Mouse (Mus musculus): Measurements from ENCODE around the gene Cntn1.

Gene Cntn1

DNA sequence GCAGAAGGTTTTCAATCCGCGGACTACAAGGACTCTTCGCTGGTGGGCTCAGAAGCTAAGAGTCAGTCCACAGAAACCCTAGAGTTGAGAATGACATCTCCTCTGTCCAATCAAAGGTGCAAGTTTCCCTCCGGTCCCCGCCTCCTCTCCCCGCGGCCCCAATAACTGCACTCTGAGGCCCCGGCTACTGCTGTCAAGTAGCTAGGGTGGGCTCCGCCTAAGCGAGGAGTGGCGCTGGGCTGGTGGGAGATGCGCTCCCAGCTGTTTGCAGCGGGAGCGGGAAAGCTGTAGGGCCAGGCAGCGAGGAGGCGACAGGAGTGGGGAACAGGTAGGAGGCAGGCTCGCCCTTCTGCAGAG is at the start of gene Cntn1:
Cntn1 (plus strand) TSS at position 170 of the 357 bp plus-strand sequence.
- DNase-seq (ENCODE audit: low spot score in 2 of 2): peak; percentile 78 to 90

DNA sequence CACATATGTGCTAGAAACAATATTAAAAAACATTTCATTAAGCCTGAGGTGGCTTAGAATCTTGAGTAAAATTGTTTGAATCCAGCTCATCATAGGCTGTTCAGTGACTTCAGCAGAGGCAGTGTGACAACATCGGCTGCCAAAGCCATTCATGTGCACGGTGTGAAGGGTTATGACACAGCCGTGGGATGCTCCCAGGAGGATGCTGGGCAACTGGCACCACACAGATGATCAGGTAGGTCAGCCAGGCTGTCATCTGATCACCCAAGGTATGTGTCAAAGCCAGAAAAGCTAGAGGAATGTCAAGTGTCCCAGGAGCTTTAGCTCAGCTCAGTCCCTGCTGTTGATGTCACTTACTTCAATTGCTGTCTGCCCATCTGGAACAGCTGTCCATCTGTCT is 49.5 kb upstream of the Cntn1 start:
- DNase-seq (ENCODE audit: low spot score in 2 of 2): peak in 1 of 2 experiments; percentile 16

DNA sequence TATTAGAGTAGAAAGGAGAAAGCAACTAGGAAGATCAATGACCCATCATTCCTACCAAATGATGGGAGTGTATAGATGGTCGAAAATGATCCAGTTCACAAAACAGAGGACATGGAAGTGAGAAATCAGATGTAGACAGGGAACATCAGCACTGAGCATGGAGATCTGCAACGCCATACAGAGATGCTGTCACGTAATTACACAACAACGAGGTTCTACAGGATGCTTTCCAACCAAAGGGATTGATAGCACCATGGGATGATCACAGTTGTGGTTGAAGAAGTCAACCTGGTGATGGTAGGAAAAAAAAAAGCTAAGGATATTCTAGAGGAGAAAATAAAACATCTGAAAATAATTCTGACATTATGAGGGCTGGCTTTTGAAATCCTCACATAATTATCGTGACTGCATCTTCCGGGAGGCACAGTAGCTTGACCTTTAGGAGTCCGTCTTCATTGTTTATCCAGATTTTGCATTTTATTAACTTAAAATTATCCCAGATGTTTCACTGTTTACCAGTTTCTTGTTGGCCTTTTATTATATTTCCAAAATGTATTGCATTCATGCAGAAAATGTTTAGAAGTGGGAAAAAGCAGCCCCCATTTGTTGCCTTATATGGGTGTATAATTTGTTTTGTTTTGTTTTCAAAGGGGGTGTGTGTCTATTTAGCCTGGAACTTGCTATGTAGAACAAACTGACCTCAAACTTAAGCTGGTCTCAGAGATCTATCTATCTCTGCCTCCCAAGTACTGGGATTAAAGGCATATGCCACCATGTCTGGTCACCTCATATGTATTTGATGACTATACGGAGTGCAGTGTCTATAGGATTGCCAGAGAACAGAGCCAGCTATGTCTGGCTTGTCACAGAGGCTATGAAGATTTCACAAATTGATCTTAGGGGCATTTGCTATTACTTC is 38.5 kb upstream of the Cntn1 start:
- no peak for DNase-seq (ENCODE audit: low spot score in 2 of 2)

DNA sequence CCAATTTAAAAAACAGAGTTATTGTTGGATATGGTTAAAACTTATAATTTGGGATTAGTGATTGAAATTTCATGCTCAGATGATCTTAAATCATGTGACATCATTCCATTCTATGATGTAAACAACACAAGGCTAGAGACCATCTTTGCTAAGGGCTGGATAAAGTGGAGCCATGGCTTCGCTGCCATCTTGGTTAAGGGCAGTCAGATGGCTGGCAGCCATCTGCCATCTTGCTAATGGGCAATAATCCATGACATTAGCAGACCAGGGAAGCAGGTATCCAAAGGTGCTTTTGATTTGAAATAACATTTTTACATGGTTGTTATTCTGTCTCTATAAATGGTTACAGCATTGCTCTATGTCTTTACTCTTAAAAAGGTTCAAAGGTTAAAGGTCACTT is 16.9 kb upstream of the Cntn1 start:
- DNase-seq (ENCODE audit: low spot score in 2 of 2): no peak

DNA sequence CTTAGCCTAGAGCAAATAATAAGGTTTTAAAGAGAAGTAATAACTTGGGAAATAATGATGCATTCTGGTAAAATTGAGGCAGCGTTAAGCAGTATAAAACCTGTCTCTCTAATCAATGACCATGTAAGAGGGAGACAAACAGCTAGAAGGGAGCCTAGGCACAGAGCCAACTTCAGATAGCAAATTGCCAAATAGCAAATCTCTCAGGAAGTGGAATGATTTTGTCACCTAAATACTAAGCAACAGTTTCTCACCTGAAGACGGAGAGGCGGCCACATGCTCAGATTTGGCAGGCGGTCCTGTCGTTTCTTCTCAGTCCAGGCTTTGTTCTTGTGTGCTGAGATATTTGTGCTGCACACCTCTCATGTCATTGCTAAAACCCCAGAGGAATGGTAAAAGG is 8.4 kb upstream of the Cntn1 start:
- DNase-seq (ENCODE audit: low spot score in 2 of 2): no peak

DNA sequence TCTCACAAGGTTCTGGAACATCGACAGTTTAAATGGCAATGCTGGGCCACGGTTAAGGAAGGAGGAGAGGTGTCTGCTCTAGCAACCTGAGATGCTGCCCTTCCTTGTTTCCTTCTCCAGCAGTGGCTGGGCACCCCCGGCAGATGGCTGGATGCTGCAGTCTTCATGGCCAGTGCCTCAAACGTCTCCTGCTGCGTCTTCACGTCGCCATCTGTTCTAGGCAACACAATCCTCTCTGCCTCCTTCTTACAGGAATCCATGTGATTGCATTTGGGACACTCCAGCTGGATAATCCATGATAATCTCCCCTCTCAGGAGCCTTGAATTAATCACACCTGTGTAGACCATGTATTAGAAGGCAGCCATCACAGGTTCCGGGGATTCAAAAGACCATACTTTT is 4.9 kb upstream of the Cntn1 start:
- peak in 1 of 2 experiments; percentile 38 for DNase-seq (ENCODE audit: low spot score in 2 of 2)

DNA sequence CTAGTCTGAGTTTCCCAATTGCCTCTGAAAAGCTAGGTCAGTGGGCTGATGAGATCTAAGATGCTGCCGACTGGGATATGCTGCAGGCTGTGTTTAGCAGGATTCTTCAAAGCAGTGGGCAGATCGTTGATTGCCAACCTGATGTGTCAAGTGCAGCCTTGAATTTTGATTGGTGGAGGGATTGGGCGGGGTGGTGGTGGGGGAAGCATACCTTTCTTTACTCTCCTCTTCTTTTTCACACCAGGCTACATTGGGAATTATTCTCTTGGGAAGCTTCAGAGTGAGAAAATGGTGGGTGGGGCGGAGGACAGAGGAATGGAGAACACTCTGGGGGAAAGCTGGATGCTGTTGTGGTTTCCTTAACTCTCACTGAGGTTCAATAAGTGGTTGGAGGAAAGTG is 2.9 kb upstream of the Cntn1 start:
- no peak for DNase-seq (ENCODE audit: low spot score in 2 of 2)

DNA sequence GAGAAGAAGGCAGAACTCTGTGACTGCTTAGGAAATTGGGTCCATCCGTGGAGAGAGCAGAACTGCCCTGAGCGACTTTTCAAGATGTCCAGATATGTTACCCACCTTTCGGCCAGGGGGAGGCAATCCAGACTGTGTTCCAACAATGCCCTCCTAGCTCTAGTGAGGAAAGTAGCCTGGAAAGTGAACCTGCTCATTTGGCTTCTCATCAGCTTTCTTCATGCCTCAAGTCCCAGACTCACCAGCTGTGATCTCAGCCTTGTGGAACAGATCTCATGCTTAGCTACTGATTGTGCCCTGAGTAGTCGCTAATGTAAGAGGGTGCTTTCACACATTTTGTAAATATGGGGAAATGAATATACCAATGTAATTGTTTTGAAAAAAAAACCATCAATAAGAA is 2.4 kb upstream of the Cntn1 start:
- no peak for DNase-seq (ENCODE audit: low spot score in 2 of 2)

DNA sequence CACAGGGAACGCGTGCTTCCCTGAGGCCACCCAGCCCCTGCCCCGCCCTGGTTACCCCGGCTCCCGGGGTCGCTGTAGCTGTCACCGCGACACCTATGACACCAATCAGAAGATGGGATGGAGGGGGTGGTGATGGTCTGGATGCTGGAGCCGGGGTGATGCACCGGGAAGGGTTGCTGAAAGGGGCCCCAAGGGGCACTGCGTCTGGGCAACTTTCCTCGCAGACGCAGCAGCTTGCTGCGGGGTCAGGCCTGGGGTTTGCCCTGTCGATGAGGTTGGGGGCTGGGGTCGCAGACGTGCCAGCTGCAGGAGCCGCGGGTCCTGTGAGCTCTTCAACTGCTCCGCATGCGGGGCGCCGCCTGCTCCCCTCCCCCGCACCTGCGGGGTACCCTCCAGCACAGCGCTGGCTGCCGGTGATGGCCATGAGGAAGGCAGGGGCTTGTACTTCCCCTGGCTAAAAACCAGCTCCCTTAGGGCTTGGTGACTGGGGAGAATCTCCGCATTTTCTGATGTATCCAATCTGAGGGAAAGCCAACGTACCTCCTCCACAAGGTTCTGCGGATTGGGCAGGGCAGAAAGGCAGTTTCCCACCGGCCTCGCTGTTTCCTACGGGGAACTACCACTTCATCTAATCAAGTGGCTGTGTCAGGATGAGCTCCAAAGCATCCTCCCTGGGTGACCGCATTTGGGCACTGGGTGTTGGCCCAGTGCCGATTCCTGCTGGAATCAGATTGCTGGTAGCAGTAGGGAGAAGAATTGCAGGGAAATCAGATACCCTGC is 578 bp downstream of the Cntn1 start:
- DNase-seq (ENCODE audit: low spot score in 2 of 2): peak; percentile 34 to 70

DNA sequence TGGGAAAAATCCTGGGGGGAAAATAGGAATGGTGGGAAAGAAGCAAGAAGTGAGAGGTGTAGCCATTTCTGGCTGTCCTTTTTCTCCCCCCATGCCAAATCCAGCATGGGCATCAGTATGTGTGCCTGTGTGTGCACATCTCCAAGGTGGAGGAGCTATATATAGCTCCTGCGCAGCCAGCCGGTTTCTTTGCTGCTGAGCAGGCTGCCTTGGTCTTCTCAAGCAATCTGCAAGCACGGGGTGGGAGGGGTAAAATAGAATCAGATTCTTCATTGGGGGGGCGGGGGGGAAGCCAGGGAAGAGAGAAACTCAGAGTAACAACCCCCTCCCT is 1.1 kb downstream of the Cntn1 start:
- DNase-seq (ENCODE audit: low spot score in 2 of 2): peak in 1 of 2 experiments; percentile 27

DNA sequence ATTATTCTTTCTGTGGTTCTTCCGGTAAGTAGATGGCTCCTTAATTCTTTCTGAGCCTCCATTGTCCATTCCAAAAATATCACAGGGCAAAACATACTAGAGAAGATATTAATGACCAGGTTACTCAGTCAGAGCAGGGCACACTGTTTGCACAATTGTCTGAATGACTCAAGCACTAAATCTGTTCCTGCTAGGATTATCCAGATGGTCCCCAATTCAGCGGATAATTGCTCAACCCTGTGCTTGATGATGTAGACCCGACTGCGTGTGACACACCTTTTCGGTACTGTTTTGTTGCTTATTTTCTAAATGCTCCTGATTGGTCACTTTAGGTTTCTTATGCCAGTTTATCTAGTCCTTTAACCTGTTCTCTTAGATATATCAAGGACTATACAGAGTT is 6.6 kb downstream of the Cntn1 start:
- DNase-seq (ENCODE audit: low spot score in 2 of 2): no peak

DNA sequence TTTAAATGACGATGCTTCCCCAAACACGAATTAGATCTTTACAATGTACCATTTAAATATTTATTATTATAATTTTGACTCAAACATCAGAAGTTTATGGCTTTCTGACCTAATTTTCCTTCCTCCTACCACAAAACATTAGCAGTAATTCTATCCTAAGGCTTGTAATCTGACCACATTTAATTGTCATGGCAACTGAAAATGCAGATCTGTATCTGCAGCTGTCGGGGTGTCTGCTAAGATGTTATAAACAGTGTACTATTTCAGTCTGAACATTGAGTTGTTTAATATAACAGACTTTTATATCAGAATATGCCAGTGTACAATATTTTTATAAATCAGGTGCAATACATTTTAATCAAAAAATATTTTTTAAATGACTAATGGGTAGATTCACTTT is 10.0 kb downstream of the Cntn1 start:
- no peak for DNase-seq (ENCODE audit: low spot score in 2 of 2)

DNA sequence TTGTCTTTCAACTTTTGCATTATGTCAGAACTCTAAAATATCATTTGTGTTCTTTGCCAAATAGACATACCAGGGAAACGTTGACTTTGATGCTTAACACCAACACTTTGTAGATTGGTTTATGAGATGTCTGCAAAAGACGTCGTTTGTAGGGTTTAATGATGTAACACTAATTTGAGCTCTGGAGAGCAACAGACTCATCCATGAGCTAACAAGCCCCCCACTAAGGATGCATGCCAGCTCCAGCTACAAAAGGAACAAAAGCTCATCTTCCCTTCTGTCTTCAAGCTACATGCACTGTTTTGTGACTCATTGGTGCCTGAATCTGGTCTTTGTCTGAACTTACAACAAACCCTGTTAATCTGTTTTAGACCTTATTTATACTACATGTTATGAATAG is 28.5 kb downstream of the Cntn1 start:
- DNase-seq (ENCODE audit: low spot score in 2 of 2): no peak

DNA sequence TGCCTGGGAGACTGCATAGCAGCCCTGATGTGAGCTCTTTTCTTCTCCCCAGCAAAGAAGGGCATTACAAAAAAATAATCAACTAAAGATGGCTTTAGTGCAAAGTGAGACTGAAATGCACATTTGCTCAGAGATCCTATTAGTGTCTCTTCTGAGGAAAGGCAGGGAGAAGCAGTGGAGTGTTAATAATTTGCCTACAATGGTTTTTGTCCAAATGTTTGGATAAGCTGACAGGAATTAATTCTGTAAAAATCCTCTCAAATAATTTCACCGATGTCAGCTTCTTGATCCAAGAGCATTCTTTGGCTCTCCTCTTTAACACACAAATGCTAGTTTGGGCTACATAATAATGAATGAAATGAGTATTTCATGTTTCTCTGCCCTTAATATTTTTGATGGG is 34.9 kb downstream of the Cntn1 start:
- DNase-seq (ENCODE audit: low spot score in 2 of 2): no peak

DNA sequence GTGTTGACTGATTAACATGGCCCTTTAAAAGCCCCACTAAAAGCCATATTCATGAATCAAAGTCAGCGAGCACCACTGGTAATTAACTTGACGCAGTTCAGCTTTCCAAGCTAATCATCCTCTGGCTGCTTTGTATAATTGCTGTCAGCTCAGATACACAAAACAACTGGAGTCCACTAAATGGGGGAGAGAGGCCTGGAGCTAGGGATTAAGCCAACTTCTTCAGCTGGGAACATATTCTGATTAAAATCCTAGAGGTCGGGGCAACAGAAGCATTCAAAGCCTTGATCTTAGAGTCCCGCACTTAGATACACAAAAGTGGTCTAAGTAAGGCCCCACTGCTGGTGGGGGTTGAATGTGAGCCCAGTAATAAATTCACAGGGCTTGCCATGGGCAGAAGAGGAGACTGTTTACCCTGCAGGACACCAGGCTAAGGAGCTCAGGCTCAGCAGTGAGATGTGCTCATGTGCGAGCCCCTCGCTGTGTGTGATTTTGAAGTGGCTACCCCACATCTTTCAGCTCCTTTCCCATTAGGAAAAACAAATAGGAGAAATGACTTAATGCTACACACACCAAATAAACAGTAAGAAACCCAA is 36.8 kb downstream of the Cntn1 start:
- DNase-seq (ENCODE audit: low spot score in 2 of 2): no peak

DNA sequence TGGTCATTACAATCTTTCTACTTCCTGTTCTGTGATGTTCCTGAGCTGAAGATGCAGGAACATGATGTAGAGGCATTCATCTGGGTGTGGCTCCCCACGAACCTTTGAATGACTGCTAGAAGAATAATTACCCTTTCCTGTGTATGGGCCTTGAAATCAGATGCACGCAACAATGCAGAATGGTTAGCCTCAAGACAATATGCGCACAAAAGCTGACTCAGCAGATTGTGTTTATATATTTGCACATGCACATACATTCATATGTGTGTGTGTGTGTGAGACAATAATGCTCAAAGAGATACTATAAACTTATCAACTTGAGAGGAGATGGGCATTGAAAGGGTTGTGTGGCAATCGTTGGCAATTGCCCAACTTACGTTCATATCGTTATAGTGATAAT is 39.8 kb downstream of the Cntn1 start:
- DNase-seq (ENCODE audit: low spot score in 2 of 2): no peak

DNA sequence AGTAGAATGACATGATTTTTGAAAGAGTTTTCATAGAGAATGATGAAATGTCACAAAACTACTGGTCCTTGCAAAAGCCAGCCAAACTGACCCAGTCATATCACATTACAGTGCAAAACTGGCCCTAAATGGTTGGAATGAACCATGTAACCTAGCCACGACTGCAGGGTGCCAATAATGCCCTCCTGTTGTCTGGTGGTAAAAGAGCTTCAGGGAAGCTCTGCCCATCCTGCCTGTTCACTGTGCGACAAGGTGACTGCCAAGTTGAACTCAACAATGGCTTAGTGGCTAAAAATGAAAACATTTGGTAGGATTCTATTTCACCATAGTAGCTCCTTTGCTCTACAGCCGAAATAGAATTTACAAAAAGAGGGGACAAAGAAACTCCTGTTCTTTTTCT is 41.1 kb downstream of the Cntn1 start:
- no peak for DNase-seq (ENCODE audit: low spot score in 2 of 2)

DNA sequence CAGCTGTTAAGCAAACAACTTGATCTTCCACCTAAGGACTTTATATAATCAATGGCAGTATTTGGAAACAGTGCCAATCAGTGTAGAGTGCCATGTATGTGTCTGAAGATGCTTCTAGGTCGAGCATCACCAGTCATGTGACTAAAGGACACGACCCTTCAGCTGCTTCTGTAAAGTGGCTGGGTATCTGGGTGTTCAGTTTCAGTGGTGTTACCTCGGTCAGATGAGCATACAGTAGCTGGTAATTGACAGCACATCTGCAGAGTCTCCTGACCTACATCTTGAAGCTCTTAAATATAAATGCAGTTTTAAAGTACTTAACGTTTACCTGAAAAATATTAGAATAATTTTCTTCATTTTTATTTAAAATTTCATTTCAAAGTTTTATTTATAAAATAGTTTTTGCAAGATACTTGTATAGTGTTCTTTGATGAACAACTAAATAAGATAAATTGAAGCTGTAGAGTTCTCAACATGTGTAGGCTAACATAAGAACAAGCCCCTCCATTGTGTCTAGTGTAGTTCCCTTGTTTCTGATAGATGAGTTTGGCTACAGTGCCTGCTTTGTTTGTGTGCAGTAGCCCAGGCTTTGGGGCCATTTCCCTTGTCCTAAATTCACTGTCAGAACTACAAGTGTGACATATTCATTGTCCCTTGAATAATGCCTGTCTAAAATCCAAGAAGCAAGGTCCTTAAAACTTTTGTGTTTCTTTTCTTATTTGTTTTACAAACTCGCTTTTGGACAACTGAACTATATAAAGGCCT is 48.6 kb downstream of the Cntn1 start:
- no peak for DNase-seq (ENCODE audit: low spot score in 2 of 2)

DNA sequence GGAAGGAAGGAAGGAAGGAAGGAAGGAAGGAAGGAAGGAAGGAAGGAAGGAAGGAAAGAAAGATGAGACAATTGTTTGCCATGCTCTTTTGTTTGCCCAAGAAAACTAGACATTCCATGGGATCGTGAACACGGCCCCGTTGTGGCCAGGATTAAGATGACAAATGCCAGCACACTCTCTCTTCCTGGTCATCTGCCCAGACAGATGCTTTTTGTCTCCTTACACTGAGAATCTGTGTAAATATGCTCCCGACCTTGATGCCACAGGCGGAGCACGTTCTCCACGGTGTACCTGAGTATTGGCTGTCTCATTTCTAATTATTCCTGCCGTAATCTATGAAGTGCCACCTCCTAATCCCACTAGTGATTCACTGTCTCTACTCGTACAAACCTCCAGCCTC is 51.0 kb downstream of the Cntn1 start:
- DNase-seq (ENCODE audit: low spot score in 2 of 2): no peak

DNA sequence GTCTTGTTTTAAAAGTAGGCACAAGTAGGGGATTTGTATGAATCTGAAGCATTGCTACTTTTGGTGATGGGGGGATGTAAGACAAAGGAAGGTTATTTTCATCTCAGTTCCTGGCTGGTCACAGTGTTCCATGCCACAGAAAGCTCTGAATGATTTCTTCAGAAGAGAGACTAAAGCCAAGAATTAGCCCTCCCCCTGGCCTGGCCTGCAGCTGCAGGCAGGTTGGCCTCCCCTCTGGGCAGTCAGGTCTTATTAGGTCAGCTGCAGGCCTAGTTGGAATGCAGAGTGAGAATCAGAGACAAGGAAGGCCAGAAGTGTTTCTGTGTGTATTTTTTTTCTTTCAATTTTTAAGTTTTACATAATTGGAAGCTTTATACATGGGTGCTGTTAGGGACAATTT is 61.5 kb downstream of the Cntn1 start:
- no peak for DNase-seq (ENCODE audit: low spot score in 2 of 2)

DNA sequence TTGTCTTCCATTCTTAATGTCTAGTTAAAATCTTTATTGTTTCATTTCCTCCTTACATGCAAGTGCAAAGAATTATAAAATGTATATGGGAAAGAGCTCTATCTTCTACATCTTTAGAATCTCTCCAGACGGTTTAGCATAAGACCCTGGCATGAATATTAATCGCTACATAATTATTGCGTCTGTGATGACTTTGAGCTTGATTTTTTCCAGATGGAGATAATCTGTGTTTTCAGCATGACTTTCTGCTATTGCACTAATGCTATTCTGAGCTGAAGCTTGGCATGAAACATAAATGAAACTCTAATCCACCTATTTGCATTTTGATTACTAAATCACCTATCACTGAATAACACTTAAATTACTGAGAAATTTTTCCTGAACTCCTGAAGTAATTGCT is 82.0 kb downstream of the Cntn1 start:
- no peak for DNase-seq (ENCODE audit: low spot score in 2 of 2)

DNA sequence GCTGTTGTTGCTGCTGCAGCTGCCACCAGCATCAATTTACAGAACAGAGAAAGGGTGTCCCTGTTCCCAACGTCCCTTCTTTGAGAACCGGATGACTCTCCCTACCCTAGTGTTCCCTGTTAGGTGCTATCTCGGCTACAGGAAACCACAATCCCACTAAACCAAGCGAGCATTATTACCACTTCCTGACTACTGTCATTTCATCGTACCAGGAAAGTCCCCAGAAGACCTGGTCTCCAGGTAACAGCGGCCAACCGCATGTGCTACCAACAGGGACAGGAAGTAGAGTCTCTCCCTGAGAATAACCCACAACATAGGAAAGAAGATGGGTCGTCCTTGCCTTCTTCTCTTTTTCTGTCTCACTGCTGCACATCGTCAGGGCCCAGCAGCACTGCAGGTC is 83.3 kb downstream of the Cntn1 start:
- no peak for DNase-seq (ENCODE audit: low spot score in 2 of 2)

All from cerebellum, postnatal 4 days (tissue).